Mouse (Mus musculus): ENCODE data around the gene Gm3182.
"Not testable (repeated sequence)": the region's sequence is repeated elsewhere in the genome, so short reads cannot be mapped to it uniquely, and the experiment has no call there.

- not testable (repeated sequence) for TF ChIP-seq CTCF (IDR thresholded peaks at IDR 0.05; ENCODE audit: extremely low read depth, insufficient read depth, insufficient read length, insufficient replicate concordance); POLR2A (IDR thresholded peaks at IDR 0.05; ENCODE audit: low read depth, low read length)
These were observed 17.9 kb downstream of the Gm3182 start for GRCm38 (mm10) chr14:4499425-4499824.
